Mouse (Mus musculus) heart, postnatal 0 days (tissue): ENCODE measurements at regions not wholly inside any gene's neighbourhood (a gene's known extent, or its start where the extent isn't known, plus 50 kb on each side); places are given as distances from the start of the nearest gene placed in this dataset.

Experiments used
- CTCF ChIP-seq: IDR thresholded peaks from 2 replicates; pipeline ENCODE4 v1.5.1; 2016; ENCODE audit warnings: antibody characterized with exemption, control low read depth, low read depth
- EP300 ChIP-seq: IDR thresholded peaks from 2 replicates; pipeline ENCODE4 v1.6.1; 2016; ENCODE audit warnings: antibody characterized with exemption, low read depth

DNA sequence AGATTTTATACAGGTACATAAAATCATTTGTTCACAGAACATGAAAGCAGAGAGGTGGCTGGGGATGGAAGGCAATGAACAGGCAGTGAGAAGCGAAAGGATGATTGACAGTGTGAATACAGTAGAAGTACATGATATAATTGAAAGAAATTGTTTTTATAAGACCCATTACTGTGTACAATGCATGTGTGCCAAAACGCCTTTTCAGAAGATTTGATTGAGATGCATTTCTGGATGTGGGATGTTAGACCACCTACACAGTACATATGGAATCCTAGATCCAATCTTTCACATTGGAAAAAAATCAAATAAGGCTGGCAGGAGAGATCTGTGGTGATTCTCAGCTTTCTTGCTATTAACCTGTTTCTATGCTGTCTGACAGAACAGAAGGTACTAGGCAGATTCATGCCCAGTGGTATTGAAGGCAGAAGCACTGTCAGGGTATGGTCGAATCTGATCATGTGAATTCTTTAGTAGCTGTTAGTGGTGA, 358.9 kb downstream of the Frk start:
- TF ChIP-seq CTCF (no peak), EP300 (no peak)
